Mouse (Mus musculus) kidney, adult 2 months (tissue): ENCODE measurements at regions not wholly inside any gene's neighbourhood (a gene's known extent, or its start where the extent isn't known, plus 50 kb on each side); places are given as distances from the start of the nearest gene placed in this dataset.

Experiments used
- CTCF ChIP-seq: fragments of 200-500 bp; conservative IDR thresholded peaks from 2 replicates; pipeline ENCODE4 v1.5.1; 2011; ENCODE audit warnings: low read depth, mild to moderate bottlenecking, control low read depth, low read length, moderate library complexity, mixed read lengths; ENCODE audit not compliant: insufficient read depth, insufficient read length
- POLR2A ChIP-seq: fragments of 200-500 bp; IDR thresholded peaks from one replicate; pipeline ENCODE4 v1.6.1; 2011; ENCODE audit warnings: low read depth, low read length, control low read depth

- TF ChIP-seq CTCF, result no peak
- TF ChIP-seq POLR2A, result no peak
Measured at GRCm38 (mm10) chr4:28155116-28155515, 657.8 kb upstream of the Epha7 start.
